Mouse (Mus musculus): Measurements from ENCODE around the gene Srsf3. TPM values are rescaled to one million over a fixed set of nuclear protein-coding genes. Genes with fewer than 3 reads are reported as not detected.
"Not testable (repeated sequence)": the region's sequence is repeated elsewhere in the genome, so short reads cannot be mapped to it uniquely, and the experiment has no call there.

Gene Srsf3
- polyA plus RNA-seq, 1 experiment from 2014 or later, result 593 TPM

GRCm38 (mm10) chr17:29024047-29024892 lies 8.2 kb upstream of the Srsf3 start:
- H3K27me3 ChIP-seq (ENCODE audit: control insufficient read depth, insufficient read depth, low read depth, low read length), result no peaks in the 10 kb centered on the region
- no peak overlapping the region for H3K4me3 ChIP-seq (ENCODE audit: low read length)
- H3K4me1 ChIP-seq (replicated peaks; ENCODE audit: control insufficient read depth, insufficient read depth, low read length), result peaks cover 30% of the 10 kb centered on the region
- no peak for ATAC-seq (ENCODE audit: low read depth)
- no peaks in the 10 kb centered on the region for H3K36me3 ChIP-seq (ENCODE audit: control insufficient read depth, insufficient read depth, low read length)
- H3K4me2 ChIP-seq (ENCODE audit: low read depth, low read length), result no peak overlapping the region
- WGBS, result 71% methylated on average over 22 of the region's 22 CpGs
- H3K27ac ChIP-seq (ENCODE audit: low read length), result no peak overlapping the region
- no peaks in the 10 kb centered on the region for H3K9me3 ChIP-seq (ENCODE audit: control insufficient read depth, low read length)
- H3K9ac ChIP-seq (ENCODE audit: low read length), result no peak overlapping the region

GRCm38 (mm10) chr17:29024896-29025565 lies 7.4 kb upstream of the Srsf3 start:
- Histone ChIP-seq H3K4me1 (replicated peaks; ENCODE audit: control insufficient read depth, insufficient read depth, low read length) (peaks cover 30% of the 10 kb centered on the region), H3K27me3 (ENCODE audit: control insufficient read depth, insufficient read depth, low read depth, low read length) (no peaks in the 10 kb centered on the region), H3K36me3 (ENCODE audit: control insufficient read depth, insufficient read depth, low read length) (no peaks in the 10 kb centered on the region), H3K4me3 (ENCODE audit: low read length) (no peak overlapping the region), H3K9me3 (ENCODE audit: control insufficient read depth, low read length) (no peaks in the 10 kb centered on the region), H3K27ac (ENCODE audit: low read length) (peak overlapping the region; percentile 52; the same call in 1 of the 2 replicates), H3K9ac (ENCODE audit: low read length) (no peak overlapping the region), H3K4me2 (ENCODE audit: low read depth, low read length) (no peak overlapping the region)
- 19% methylated on average over 10 of the region's 10 CpGs for WGBS
- peak; percentile 65; the same call in 1 of the 2 replicates for ATAC-seq (ENCODE audit: low read depth)

GRCm38 (mm10) chr17:29026652-29027356 lies 5.6 kb upstream of the Srsf3 start:
- WGBS, result 14% methylated on average over 5 of the region's 5 CpGs
- Histone ChIP-seq H3K27me3 (ENCODE audit: control insufficient read depth, insufficient read depth, low read depth, low read length) (no peaks in the 10 kb centered on the region), H3K9ac (ENCODE audit: low read length) (no peak overlapping the region), H3K4me2 (ENCODE audit: low read depth, low read length) (no peak overlapping the region), H3K27ac (ENCODE audit: low read length) (peak overlapping the region; percentile 26), H3K4me1 (replicated peaks; ENCODE audit: control insufficient read depth, insufficient read depth, low read length) (peaks cover 33% of the 10 kb centered on the region), H3K4me3 (ENCODE audit: low read length) (no peak overlapping the region), H3K9me3 (ENCODE audit: control insufficient read depth, low read length) (no peaks in the 10 kb centered on the region), H3K36me3 (ENCODE audit: control insufficient read depth, insufficient read depth, low read length) (no peaks in the 10 kb centered on the region)
- ATAC-seq (ENCODE audit: low read depth), result peak; percentile 67

- H3K9ac ChIP-seq (ENCODE audit: low read length), result no peak overlapping the region
- H3K4me3 ChIP-seq (ENCODE audit: low read length), result no peak overlapping the region
- no peak overlapping the region for H3K27ac ChIP-seq (ENCODE audit: low read length)
- no peaks in the 10 kb centered on the region for H3K27me3 ChIP-seq (ENCODE audit: control insufficient read depth, insufficient read depth, low read depth, low read length)
- ATAC-seq (ENCODE audit: low read depth), result no peak
- H3K9me3 ChIP-seq (ENCODE audit: control insufficient read depth, low read length), result no peaks in the 10 kb centered on the region
- H3K36me3 ChIP-seq (ENCODE audit: control insufficient read depth, insufficient read depth, low read length), result no peaks in the 10 kb centered on the region
- H3K4me2 ChIP-seq (ENCODE audit: low read depth, low read length), result no peak overlapping the region
- WGBS, result 83% methylated on average over 6 of the region's 6 CpGs
- H3K4me1 ChIP-seq (replicated peaks; ENCODE audit: control insufficient read depth, insufficient read depth, low read length), result peaks cover 20% of the 10 kb centered on the region
Observed at GRCm38 (mm10) chr17:29030321-29031034, 1.9 kb upstream of the Srsf3 start.

- H3K27me3 ChIP-seq (ENCODE audit: control insufficient read depth, insufficient read depth, low read depth, low read length); H3K36me3 ChIP-seq (ENCODE audit: control insufficient read depth, insufficient read depth, low read length); ATAC-seq (ENCODE audit: low read depth); H3K9me3 ChIP-seq (ENCODE audit: control insufficient read depth, low read length): not testable (repeated sequence)
- H3K27ac ChIP-seq (ENCODE audit: low read length), result peak overlapping the region; percentile 99
- peak overlapping the region; percentile 99 for H3K9ac ChIP-seq (ENCODE audit: low read length)
- peak overlapping the region; percentile 73 for H3K4me3 ChIP-seq (ENCODE audit: low read length)
- 44% methylated on average over 7 of the region's 7 CpGs for WGBS
- H3K4me2 ChIP-seq (ENCODE audit: low read depth, low read length), result peak overlapping the region; percentile 86
- H3K4me1 ChIP-seq (replicated peaks; ENCODE audit: control insufficient read depth, insufficient read depth, low read length), result peaks cover 18% of the 10 kb centered on the region
Observed at GRCm38 (mm10) chr17:29031085-29031711, 1.2 kb upstream of the Srsf3 start.

GRCm38 (mm10) chr17:29031771-29032273 lies 606 bp upstream of the Srsf3 start:
- H3K4me3 ChIP-seq (ENCODE audit: low read length), result peak overlapping the region; percentile 73
- peak overlapping the region; percentile 99 for H3K27ac ChIP-seq (ENCODE audit: low read length)
- peaks cover 16% of the 10 kb centered on the region for H3K4me1 ChIP-seq (replicated peaks; ENCODE audit: control insufficient read depth, insufficient read depth, low read length)
- H3K9me3 ChIP-seq (ENCODE audit: control insufficient read depth, low read length), result no peaks in the 10 kb centered on the region
- peak overlapping the region; percentile 99 for H3K9ac ChIP-seq (ENCODE audit: low read length)
- peak overlapping the region; percentile 86 for H3K4me2 ChIP-seq (ENCODE audit: low read depth, low read length)
- peaks cover 7% of the 10 kb centered on the region for H3K36me3 ChIP-seq (ENCODE audit: control insufficient read depth, insufficient read depth, low read length)
- WGBS, result under 1% methylated on average over 26 of the region's 26 CpGs
- peak; percentile 25 for ATAC-seq (ENCODE audit: low read depth)
- H3K27me3 ChIP-seq (ENCODE audit: control insufficient read depth, insufficient read depth, low read depth, low read length), result no peaks in the 10 kb centered on the region

- Histone ChIP-seq H3K36me3 (ENCODE audit: control insufficient read depth, insufficient read depth, low read length) (peaks cover 23% of the 10 kb centered on the region), H3K4me2 (ENCODE audit: low read depth, low read length) (peak overlapping the region; percentile 83), H3K27ac (ENCODE audit: low read length) (peak overlapping the region; percentile 99), H3K9ac (ENCODE audit: low read length) (peak overlapping the region; percentile 93), H3K9me3 (ENCODE audit: control insufficient read depth, low read length) (no peaks in the 10 kb centered on the region), H3K4me3 (ENCODE audit: low read length) (peak overlapping the region; percentile 73), H3K4me1 (replicated peaks; ENCODE audit: control insufficient read depth, insufficient read depth, low read length) (peaks cover 23% of the 10 kb centered on the region), H3K27me3 (ENCODE audit: control insufficient read depth, insufficient read depth, low read depth, low read length) (no peaks in the 10 kb centered on the region)
- no peak for ATAC-seq (ENCODE audit: low read depth)
- WGBS, result 0% methylated on average over 6 of the region's 6 CpGs
Observed at GRCm38 (mm10) chr17:29033569-29034061, 1.2 kb downstream of the Srsf3 start.

GRCm38 (mm10) chr17:29034264-29034663 lies 1.8 kb downstream of the Srsf3 start:
- peaks cover 23% of the 10 kb centered on the region for H3K4me1 ChIP-seq (replicated peaks; ENCODE audit: control insufficient read depth, insufficient read depth, low read length)
- H3K4me2 ChIP-seq (ENCODE audit: low read depth, low read length), result peak overlapping the region; percentile 83
- no peak for ATAC-seq (ENCODE audit: low read depth)
- H3K9me3 ChIP-seq (ENCODE audit: control insufficient read depth, low read length), result no peaks in the 10 kb centered on the region
- peak overlapping the region; percentile 73 for H3K4me3 ChIP-seq (ENCODE audit: low read length)
- H3K36me3 ChIP-seq (ENCODE audit: control insufficient read depth, insufficient read depth, low read length), result peaks cover 28% of the 10 kb centered on the region
- H3K9ac ChIP-seq (ENCODE audit: low read length), result peak overlapping the region; percentile 93
- H3K27me3 ChIP-seq (ENCODE audit: control insufficient read depth, insufficient read depth, low read depth, low read length), result no peaks in the 10 kb centered on the region
- H3K27ac ChIP-seq (ENCODE audit: low read length), result no peak overlapping the region

All from lung, embryonic 16.5 days (tissue).